Mouse (Mus musculus) hematopoietic multipotent progenitor cell, adult 10-12 weeks (in vitro differentiated cells): ENCODE data around the gene Vmn2r32. TPM values are rescaled to one million over a fixed set of nuclear protein-coding genes. Genes with fewer than 3 reads are reported as not detected.

Experiments
- polyA plus RNA-seq: library from polyadenylated mRNA; stranded (reverse); fragments of >175 nt; gene quantifications from 2 replicates; pipeline ENCODE4 v1.2.3, GENCODE M21; 2012; ENCODE audit warnings: low replicate concordance

Vmn2r32 gene
- not detected in 2 replicates for polyA plus RNA-seq

GRCm38 (mm10) chr7:7479918-7480317 lies at the start of gene Vmn2r32:
Gene Vmn2r32 (minus strand): TSS chr7:7480018.

Other genes with a start within 250 kb of the Vmn2r32 start
- not detected in 2 replicates for gene Vmn2r29, start 232.7 kb downstream of the Vmn2r32 start, polyA plus RNA-seq
- gene Gm45844, start 201.7 kb downstream of the Vmn2r32 start, polyA plus RNA-seq = not detected in 2 replicates
- 10.6 and 13.0 TPM in 2 replicates for gene Clcn4, start 179.2 kb downstream of the Vmn2r32 start, polyA plus RNA-seq
- 0.03 TPM in 1 of 2 replicates, not detected in the other for gene Vmn2r30, start 142.4 kb downstream of the Vmn2r32 start, polyA plus RNA-seq
- gene Gm45783, start 105.4 kb downstream of the Vmn2r32 start, polyA plus RNA-seq = not detected in 2 replicates
- gene Vmn2r31, start 80.3 kb downstream of the Vmn2r32 start, polyA plus RNA-seq = not detected in 2 replicates
- not detected in 2 replicates for gene Vmn2r33, start 86.8 kb upstream of the Vmn2r32 start, polyA plus RNA-seq
- gene Vmn2r34, start 209.5 kb upstream of the Vmn2r32 start, polyA plus RNA-seq = not detected in 2 replicates